Mouse (Mus musculus) heart, embryonic 15.5 days (tissue): ENCODE data around the gene Plxnb2. TPM values are rescaled to one million over a fixed set of nuclear protein-coding genes. Genes with fewer than 3 reads are reported as not detected.

ENCODE experiments used
- ATAC-seq: fragments of 200-750 bp; cut with Nextera tagmentation; replicated peaks from 2 replicates; pipeline ENCODE4 v1.8.0; 2017; ENCODE audit warnings: low read depth, moderate TSS enrichment; ENCODE audit not compliant: insufficient number of reproducible peaks, insufficient read depth, low FRiP score
- H3K27ac ChIP-seq: fragments of 300-500 bp; sonication (generic); 2 replicates; pipeline ENCODE4 v1.5.1; 2015; ENCODE audit warnings: mild to moderate bottlenecking, inconsistent platforms
- H3K27me3 ChIP-seq: fragments of 300-500 bp; sonication (generic); 2 replicates; pipeline ENCODE4 v1.6.1; 2015; ENCODE audit warnings: inconsistent platforms
- H3K36me3 ChIP-seq: fragments of 300-500 bp; sonication (generic); 2 replicates; pipeline ENCODE4 v1.6.1; 2015; ENCODE audit warnings: mild to moderate bottlenecking, inconsistent platforms
- H3K4me1 ChIP-seq: fragments of 300-500 bp; sonication (generic); replicated peaks from 2 replicates; pipeline ENCODE4 v1.6.1; 2015; ENCODE audit warnings: inconsistent platforms
- H3K4me2 ChIP-seq: fragments of 300-500 bp; sonication (generic); 2 replicates; pipeline ENCODE4 v1.6.1; 2015; ENCODE audit warnings: inconsistent platforms, mild to moderate bottlenecking, moderate library complexity
- H3K4me3 ChIP-seq: fragments of 300-500 bp; sonication (generic); 2 replicates; pipeline ENCODE4 v1.5.1; 2015; ENCODE audit warnings: mild to moderate bottlenecking, inconsistent platforms
- H3K9ac ChIP-seq: fragments of 300-500 bp; sonication (generic); 2 replicates; pipeline ENCODE4 v1.6.1; 2015; ENCODE audit warnings: mild to moderate bottlenecking, inconsistent platforms
- H3K9me3 ChIP-seq: fragments of 300-500 bp; sonication (generic); replicated peaks from 2 replicates; pipeline ENCODE4 v1.6.1; 2016; ENCODE audit warnings: inconsistent platforms
- WGBS: fragments of 180-500 bp; shearing (Covaris S2); methylation state at CpG from one replicate; pipeline ENCODE4 v1.1.7; 2015; ENCODE audit warnings: mixed read lengths; 5-methylcytosine and 5-hydroxymethylcytosine counted together
- polyA plus RNA-seq: library from polyadenylated mRNA; unstranded; fragments of >200 nt; fragmentation: Nextera tagmentation; extraction: Ambion mirVana; gene quantifications from 2 replicates; pipeline ENCODE4 v1.2.1, GENCODE M21; 2015

Plxnb2 gene
- polyA plus RNA-seq, 1 experiment from 2014 or later = 76.5 TPM

- ATAC-seq = no peak
- no peak overlapping the region; the same call in 1 of the 2 replicates for H3K27ac ChIP-seq
- H3K27me3 ChIP-seq = peaks cover 63% of the 10 kb centered on the region
- WGBS = 5% methylated on average over 25 of the region's 25 CpGs
- no peaks in the 10 kb centered on the region for H3K9me3 ChIP-seq
- peak overlapping the region; percentile 64 for H3K9ac ChIP-seq
- H3K36me3 ChIP-seq = peaks cover 1% of the 10 kb centered on the region; the same call in 1 of the 2 replicates
- peak overlapping the region; percentile 75 for H3K4me3 ChIP-seq
- peaks cover 37% of the 10 kb centered on the region for H3K4me1 ChIP-seq
- H3K4me2 ChIP-seq = peak overlapping the region; percentile 97
Measured at GRCm38 (mm10) chr15:89148496-89149270, 31.9 kb downstream of the Plxnb2 start.

GRCm38 (mm10) chr15:89147895-89148294 is 32.7 kb downstream of the Plxnb2 start:
- H3K4me1 ChIP-seq = peaks cover 37% of the 10 kb centered on the region
- no peak overlapping the region for H3K4me2 ChIP-seq
- no peaks in the 10 kb centered on the region for H3K9me3 ChIP-seq
- peak overlapping the region; percentile 75; the same call in 1 of the 2 replicates for H3K4me3 ChIP-seq
- H3K27ac ChIP-seq = no peak overlapping the region
- H3K36me3 ChIP-seq = no peaks in the 10 kb centered on the region
- H3K9ac ChIP-seq = no peak overlapping the region
- peaks cover 67% of the 10 kb centered on the region for H3K27me3 ChIP-seq
- WGBS = 69% methylated on average over 4 of the region's 4 CpGs
- no peak for ATAC-seq

GRCm38 (mm10) chr15:89147456-89147855 is 33.1 kb downstream of the Plxnb2 start:
- WGBS = 22% methylated on average over 10 of the region's 10 CpGs
- Histone ChIP-seq H3K4me2 (0 out of 2 replicates have a peak overlapping the region, but pooled peaks have one; percentile 51), H3K4me3 (0 out of 2 replicates have a peak overlapping the region, but pooled peaks have one; percentile 3), H3K27ac (no peak overlapping the region), H3K36me3 (no peaks in the 10 kb centered on the region), H3K27me3 (peaks cover 70% of the 10 kb centered on the region), H3K9ac (no peak overlapping the region), H3K4me1 (peaks cover 37% of the 10 kb centered on the region), H3K9me3 (no peaks in the 10 kb centered on the region)
- ATAC-seq = no peak

- no peak overlapping the region for H3K9ac ChIP-seq
- WGBS = 10% methylated on average over 16 of the region's 16 CpGs
- no peak for ATAC-seq
Measured at GRCm38 (mm10) chr15:89147024-89147423, 33.6 kb downstream of the Plxnb2 start.

GRCm38 (mm10) chr15:89146537-89146936 is 34.1 kb downstream of the Plxnb2 start:
- H3K4me2 ChIP-seq = peak overlapping the region; percentile 51
- H3K4me3 ChIP-seq = peak overlapping the region; percentile 30
- no peak overlapping the region for H3K27ac ChIP-seq
- peaks cover 38% of the 10 kb centered on the region for H3K4me1 ChIP-seq
- 0 out of 2 replicates have a peak, but pooled peaks have one; percentile 8 for ATAC-seq
- no peak overlapping the region for H3K9ac ChIP-seq
- peaks cover 79% of the 10 kb centered on the region for H3K27me3 ChIP-seq
- no peaks in the 10 kb centered on the region for H3K9me3 ChIP-seq
- 2% methylated on average over 27 of the region's 27 CpGs for WGBS
- H3K36me3 ChIP-seq = no peaks in the 10 kb centered on the region

More at GRCm38 (mm10) chr15:89147024-89147423, 33.6 kb downstream of the Plxnb2 start:
- no peaks in the 10 kb centered on the region for H3K36me3 ChIP-seq
- H3K4me1 ChIP-seq = peaks cover 37% of the 10 kb centered on the region
- peaks cover 74% of the 10 kb centered on the region for H3K27me3 ChIP-seq
- no peaks in the 10 kb centered on the region for H3K9me3 ChIP-seq
- H3K4me2 ChIP-seq = peak overlapping the region; percentile 51
- H3K4me3 ChIP-seq = peak overlapping the region; percentile 30
- no peak overlapping the region for H3K27ac ChIP-seq

GRCm38 (mm10) chr15:89145813-89146350 is 34.7 kb downstream of the Plxnb2 start:
- H3K4me2 ChIP-seq = peak overlapping the region; percentile 51
- H3K4me3 ChIP-seq = no peak overlapping the region
- H3K27me3 ChIP-seq = peaks cover 86% of the 10 kb centered on the region
- no peak overlapping the region for H3K9ac ChIP-seq
- H3K27ac ChIP-seq = no peak overlapping the region
- H3K9me3 ChIP-seq = no peaks in the 10 kb centered on the region
- H3K36me3 ChIP-seq = no peaks in the 10 kb centered on the region
- WGBS = 66% methylated on average over 24 of the region's 24 CpGs
- ATAC-seq = no peak
- peaks cover 44% of the 10 kb centered on the region for H3K4me1 ChIP-seq

GRCm38 (mm10) chr15:89144965-89145364 is 35.6 kb downstream of the Plxnb2 start:
- no peaks in the 10 kb centered on the region for H3K9me3 ChIP-seq
- H3K36me3 ChIP-seq = no peaks in the 10 kb centered on the region
- no peak overlapping the region for H3K9ac ChIP-seq
- H3K4me2 ChIP-seq = no peak overlapping the region
- H3K27ac ChIP-seq = no peak overlapping the region
- H3K4me3 ChIP-seq = no peak overlapping the region
- H3K27me3 ChIP-seq = peaks cover 94% of the 10 kb centered on the region
- 79% methylated on average over 11 of the region's 11 CpGs for WGBS
- no peak for ATAC-seq
- H3K4me1 ChIP-seq = peaks cover 50% of the 10 kb centered on the region

- H3K27me3 ChIP-seq = peaks cover 85% of the 10 kb centered on the region
- 64% methylated on average over 2 of the region's 2 CpGs for WGBS
- no peaks in the 10 kb centered on the region for H3K36me3 ChIP-seq
- ATAC-seq = no peak
- no peak overlapping the region for H3K4me3 ChIP-seq
- H3K4me1 ChIP-seq = peaks cover 41% of the 10 kb centered on the region
- H3K9me3 ChIP-seq = no peaks in the 10 kb centered on the region
- H3K4me2 ChIP-seq = no peak overlapping the region
- H3K27ac ChIP-seq = no peak overlapping the region
- H3K9ac ChIP-seq = no peak overlapping the region
Measured at GRCm38 (mm10) chr15:89143134-89143533, 37.5 kb downstream of the Plxnb2 start.

- WGBS = 47% methylated on average over 4 of the region's 4 CpGs
- H3K4me2 ChIP-seq = no peak overlapping the region
- no peak for ATAC-seq
Measured at GRCm38 (mm10) chr15:89141905-89142304, 38.7 kb downstream of the Plxnb2 start.

GRCm38 (mm10) chr15:89141443-89141842 is 39.1 kb downstream of the Plxnb2 start:
- Histone ChIP-seq H3K27ac (no peak overlapping the region), H3K9me3 (no peaks in the 10 kb centered on the region), H3K4me3 (no peak overlapping the region), H3K4me1 (peaks cover 39% of the 10 kb centered on the region), H3K4me2 (peak overlapping the region; percentile 98; the same call in 1 of the 2 replicates), H3K27me3 (peaks cover 69% of the 10 kb centered on the region), H3K36me3 (no peaks in the 10 kb centered on the region), H3K9ac (no peak overlapping the region)
- WGBS = 17% methylated on average over 5 of the region's 5 CpGs
- ATAC-seq = no peak

More at GRCm38 (mm10) chr15:89141905-89142304, 38.7 kb downstream of the Plxnb2 start:
- Histone ChIP-seq H3K27me3 (peaks cover 73% of the 10 kb centered on the region), H3K9me3 (no peaks in the 10 kb centered on the region), H3K27ac (no peak overlapping the region), H3K4me3 (no peak overlapping the region), H3K36me3 (no peaks in the 10 kb centered on the region), H3K4me1 (peaks cover 44% of the 10 kb centered on the region), H3K9ac (no peak overlapping the region)

GRCm38 (mm10) chr15:89140659-89141252 is 39.8 kb downstream of the Plxnb2 start, which contains the start of gene Mapk12:
Gene Mapk12 (minus strand): TSS chr15:89140703.
- peak; percentile 67 for ATAC-seq
- Histone ChIP-seq H3K9me3 (no peaks in the 10 kb centered on the region), H3K27me3 (peaks cover 62% of the 10 kb centered on the region), H3K36me3 (no peaks in the 10 kb centered on the region), H3K27ac (0 out of 2 replicates have a peak within 1 kb of the TSS, but pooled peaks have one; percentile 30), H3K4me3 (peak within 1 kb of the TSS; percentile 63), H3K9ac (peak within 1 kb of the TSS; percentile 61), H3K4me1 (peaks cover 34% of the 10 kb centered on the region), H3K4me2 (peak within 1 kb of the TSS; percentile 98)
- WGBS = 1% methylated on average over 21 of the region's 21 CpGs
